Mouse (Mus musculus): ENCODE results near the gene Cacnb2. TPM values are rescaled to one million over a fixed set of nuclear protein-coding genes. Genes with fewer than 3 reads are reported as not detected.

Gene Cacnb2
- 1.1 TPM for polyA plus RNA-seq (2014; fragmentation: Illumina TruSeq; extraction: RNeasy Lipid Tissue Mini Kit (QIAGEN cat#74804); ENCODE audit: low read depth, low replicate concordance)

DNA sequence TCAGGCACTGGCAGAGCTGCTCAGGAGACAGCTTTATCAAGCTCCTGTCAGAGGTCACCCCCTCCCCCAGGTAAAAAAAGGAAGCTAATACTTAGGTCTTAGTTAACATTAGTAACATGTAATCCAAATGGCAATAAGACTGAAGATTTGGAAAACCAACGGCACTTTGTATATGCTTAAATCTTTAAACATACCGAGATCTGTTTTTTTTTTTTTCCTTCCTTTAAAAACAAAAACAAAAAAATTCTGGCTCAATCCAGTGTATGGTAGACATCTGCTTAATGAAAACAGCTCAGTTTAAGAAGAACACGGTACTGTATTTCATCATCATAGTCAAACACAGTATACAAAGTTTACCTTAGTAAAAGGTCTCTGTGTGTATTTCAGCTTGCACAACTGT, at the start of gene Cacnb2:
Cacnb2 (plus strand) TSS at position 301 of the 400 bp plus-strand sequence.

Other genes with a start within 250 kb of the Cacnb2 start
- 4.6 TPM for gene Slc39a12, start 214.8 kb upstream of the Cacnb2 start, polyA plus RNA-seq (2014; fragmentation: Illumina TruSeq; extraction: RNeasy Lipid Tissue Mini Kit (QIAGEN cat#74804); ENCODE audit: low read depth, low replicate concordance)